Mouse (Mus musculus) Patski (cell line): Measurements from ENCODE around the gene Entpd4b. TPM values are rescaled to one million over a fixed set of nuclear protein-coding genes. Genes with fewer than 3 reads are reported as not detected.

Experiments
- polyA plus RNA-seq: library from polyadenylated mRNA; unstranded; gene quantifications from one replicate; pipeline ENCODE4 v1.2.3, GENCODE M21; 2021

Gene Entpd4b
- polyA plus RNA-seq, 1 experiment from 2014 or later: 25.8 TPM

Other genes starting within 250 kb of the Entpd4b start
- gene Gm16867, start 52.1 kb upstream of the Entpd4b start, polyA plus RNA-seq: 0.06 TPM
- not detected for gene Gm27179, start 42.9 kb upstream of the Entpd4b start, polyA plus RNA-seq